Mouse (Mus musculus) forebrain, embryonic 11.5 days (tissue): ENCODE measurements around the gene Gjd3. TPM values are rescaled to one million over a fixed set of nuclear protein-coding genes. Genes with fewer than 3 reads are reported as not detected.
A peak's percentile ranks its signal among the peaks of the same experiment; 100 is the strongest.

Source experiments
- ATAC-seq: fragments of 200-750 bp; cut with Nextera tagmentation; replicated peaks from 2 replicates; pipeline ENCODE4 v1.8.0; 2017; ENCODE audit warnings: moderate TSS enrichment; ENCODE audit not compliant: low FRiP score
- DNase-seq: peaks from one replicate; pipeline ENCODE4 v3.0.0-alpha.2; 2017; ENCODE audit warnings: low spot score
- H3K27ac ChIP-seq: fragments of 300-500 bp; sonication (generic); 2 replicates; pipeline ENCODE4 v1.5.1; 2014; ENCODE audit warnings: low read depth, low read length
- H3K27me3 ChIP-seq: fragments of 300-500 bp; sonication (generic); 2 replicates; pipeline ENCODE4 v1.6.1; 2014; ENCODE audit warnings: mild to moderate bottlenecking, low read length, mixed read lengths; ENCODE audit not compliant: control insufficient read depth, insufficient read depth
- H3K36me3 ChIP-seq: fragments of 300-500 bp; sonication (generic); 2 replicates; pipeline ENCODE4 v1.6.1; 2014; ENCODE audit warnings: mild to moderate bottlenecking, low read length, moderate library complexity, mixed read lengths; ENCODE audit not compliant: control insufficient read depth, insufficient read depth
- H3K4me1 ChIP-seq: fragments of 300-500 bp; sonication (generic); replicated peaks from 2 replicates; pipeline ENCODE4 v1.6.1; 2014; ENCODE audit warnings: low read length, mixed read lengths; ENCODE audit not compliant: control insufficient read depth, insufficient read depth
- H3K4me2 ChIP-seq: fragments of 300-500 bp; sonication (generic); 2 replicates; pipeline ENCODE4 v1.6.1; 2014; ENCODE audit warnings: low read depth, mild to moderate bottlenecking, low read length, moderate library complexity, mixed read lengths; ENCODE audit not compliant: severe bottlenecking
- H3K4me3 ChIP-seq: fragments of 300-500 bp; sonication (generic); 2 replicates; pipeline ENCODE4 v1.5.1; 2014; ENCODE audit warnings: low read depth, low read length
- H3K9ac ChIP-seq: fragments of 300-500 bp; sonication (generic); 2 replicates; pipeline ENCODE4 v1.6.1; 2014; ENCODE audit warnings: low read length
- H3K9me3 ChIP-seq: fragments of 300-500 bp; sonication (generic); 2 replicates; pipeline ENCODE4 v1.6.1; 2016; ENCODE audit warnings: low read length, mixed read lengths; ENCODE audit not compliant: control insufficient read depth
- WGBS: fragments of 180-500 bp; shearing (Covaris S2); extraction: QIAGEN DNeasy Blood & Tissue Kit; methylation state at CpG from one replicate; pipeline ENCODE4 v1.1.7; 2014; 5-methylcytosine and 5-hydroxymethylcytosine counted together
- polyA plus RNA-seq: library from polyadenylated mRNA; unstranded; fragments of >200 nt; fragmentation: Nextera tagmentation; extraction: Ambion mirVana; gene quantifications from 2 replicates; pipeline ENCODE4 v1.2.1, GENCODE M21; 2014

Gjd3 gene
- polyA plus RNA-seq, 1 experiment from 2014 or later = 0.23 TPM

DNA sequence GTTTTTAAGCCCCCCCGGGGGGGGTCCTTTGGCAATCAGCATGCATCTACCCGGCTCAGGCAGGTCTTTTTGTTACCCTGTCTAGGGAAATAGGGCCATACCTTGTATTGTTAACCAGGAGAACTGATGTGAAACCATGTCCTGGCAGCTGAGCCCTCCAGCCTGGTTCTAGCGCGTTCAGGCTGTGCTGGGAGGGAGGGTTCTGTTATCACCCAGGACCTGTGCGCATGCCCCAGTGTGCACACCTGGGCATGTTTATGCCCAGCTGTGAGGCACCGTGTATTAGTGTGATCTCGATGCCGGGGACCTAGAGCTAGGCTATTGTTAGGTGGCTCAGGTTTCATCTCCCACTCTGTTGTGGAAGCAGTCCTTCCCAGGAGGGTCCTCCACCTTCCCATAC, 21.1 kb downstream of the Gjd3 start:
- no peak overlapping the region for H3K9ac ChIP-seq
- H3K4me1 ChIP-seq = peaks cover 68% of the 10 kb centered on the region
- H3K9me3 ChIP-seq = no peaks in the 10 kb centered on the region
- peak overlapping the region; percentile 100 for H3K4me2 ChIP-seq
- H3K27me3 ChIP-seq = peaks cover 19% of the 10 kb centered on the region
- DNase-seq = peak; percentile 53
- H3K27ac ChIP-seq = no peak overlapping the region
- H3K4me3 ChIP-seq = peak overlapping the region; percentile 61
- no peak for ATAC-seq
- 11% methylated on average over 8 of the region's 8 CpGs for WGBS
- H3K36me3 ChIP-seq = no peaks in the 10 kb centered on the region

DNA sequence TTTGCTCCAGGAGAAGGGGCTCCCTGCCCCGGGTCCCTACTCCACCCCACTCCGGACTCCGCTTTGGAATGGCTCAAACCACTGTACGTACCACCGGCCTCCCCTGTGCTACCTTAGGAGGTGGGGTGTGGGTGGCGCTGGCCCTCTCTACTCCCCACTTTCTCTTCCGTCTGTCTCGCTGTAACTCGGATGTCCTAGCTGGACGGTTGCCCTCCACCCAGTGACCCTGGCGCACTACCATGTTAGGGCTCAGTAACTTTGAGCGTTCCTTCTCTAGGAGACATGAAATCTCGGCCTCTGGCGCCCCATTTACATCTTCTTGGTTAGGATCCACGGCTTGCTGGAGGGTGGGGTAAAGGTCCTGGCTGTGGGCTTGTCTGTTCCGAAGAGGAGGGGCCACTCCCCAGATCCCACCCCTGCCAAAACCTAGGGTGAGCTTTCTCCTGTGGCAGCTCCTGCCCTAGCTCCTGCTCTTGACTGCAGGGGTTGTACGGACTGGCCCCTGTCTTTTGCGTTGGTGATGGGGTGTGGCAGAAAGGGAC, 21.7 kb downstream of the Gjd3 start:
- Histone ChIP-seq H3K4me1 (peaks cover 61% of the 10 kb centered on the region), H3K4me3 (peak overlapping the region; percentile 61), H3K4me2 (peak overlapping the region; percentile 100), H3K27ac (no peak overlapping the region), H3K36me3 (no peaks in the 10 kb centered on the region), H3K27me3 (peaks cover 19% of the 10 kb centered on the region), H3K9me3 (no peaks in the 10 kb centered on the region), H3K9ac (peak overlapping the region; percentile 70)
- 2% methylated on average over 18 of the region's 18 CpGs for WGBS
- DNase-seq (peak; percentile 53), ATAC-seq (no peak)

DNA sequence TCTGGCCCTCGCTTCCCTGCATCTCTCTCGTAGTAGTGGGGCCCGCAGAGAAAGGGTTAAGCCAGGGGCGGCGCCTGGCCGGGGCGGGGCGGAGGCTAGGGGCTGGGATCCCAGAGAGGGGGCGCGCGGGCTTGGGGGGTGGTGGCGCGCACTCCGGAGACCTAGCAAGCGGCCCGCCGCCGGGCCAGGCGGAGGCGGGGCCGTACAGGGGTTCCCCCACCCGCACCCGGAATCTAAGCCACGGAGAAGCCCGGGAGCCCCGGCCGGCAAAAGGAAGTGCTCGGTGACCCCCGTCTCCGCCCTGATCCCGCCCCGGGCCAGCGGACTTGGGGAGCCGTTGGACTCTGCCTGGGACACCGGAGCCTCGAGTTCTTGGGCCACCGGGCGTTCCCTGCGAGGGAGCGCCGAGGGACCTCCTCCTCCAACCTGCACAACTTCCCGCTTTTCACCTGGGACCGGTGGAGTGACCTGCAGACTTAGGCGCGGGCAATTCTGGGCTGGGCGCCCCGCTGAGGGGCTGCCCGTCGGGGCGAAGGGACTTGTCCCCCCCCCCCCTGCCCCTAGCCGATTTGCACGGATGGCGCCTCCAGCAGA, 22.4 kb downstream of the Gjd3 start:
- ATAC-seq = peak; percentile 55
- H3K4me1 ChIP-seq = peaks cover 59% of the 10 kb centered on the region
- H3K4me2 ChIP-seq = peak overlapping the region; percentile 100
- peak overlapping the region; percentile 70 for H3K9ac ChIP-seq
- WGBS = under 1% methylated on average over 53 of the region's 53 CpGs
- H3K36me3 ChIP-seq = no peaks in the 10 kb centered on the region
- H3K27ac ChIP-seq = no peak overlapping the region
- H3K27me3 ChIP-seq = peaks cover 19% of the 10 kb centered on the region
- no peaks in the 10 kb centered on the region for H3K9me3 ChIP-seq
- H3K4me3 ChIP-seq = peak overlapping the region; percentile 61
- peak; percentile 86 for DNase-seq

DNA sequence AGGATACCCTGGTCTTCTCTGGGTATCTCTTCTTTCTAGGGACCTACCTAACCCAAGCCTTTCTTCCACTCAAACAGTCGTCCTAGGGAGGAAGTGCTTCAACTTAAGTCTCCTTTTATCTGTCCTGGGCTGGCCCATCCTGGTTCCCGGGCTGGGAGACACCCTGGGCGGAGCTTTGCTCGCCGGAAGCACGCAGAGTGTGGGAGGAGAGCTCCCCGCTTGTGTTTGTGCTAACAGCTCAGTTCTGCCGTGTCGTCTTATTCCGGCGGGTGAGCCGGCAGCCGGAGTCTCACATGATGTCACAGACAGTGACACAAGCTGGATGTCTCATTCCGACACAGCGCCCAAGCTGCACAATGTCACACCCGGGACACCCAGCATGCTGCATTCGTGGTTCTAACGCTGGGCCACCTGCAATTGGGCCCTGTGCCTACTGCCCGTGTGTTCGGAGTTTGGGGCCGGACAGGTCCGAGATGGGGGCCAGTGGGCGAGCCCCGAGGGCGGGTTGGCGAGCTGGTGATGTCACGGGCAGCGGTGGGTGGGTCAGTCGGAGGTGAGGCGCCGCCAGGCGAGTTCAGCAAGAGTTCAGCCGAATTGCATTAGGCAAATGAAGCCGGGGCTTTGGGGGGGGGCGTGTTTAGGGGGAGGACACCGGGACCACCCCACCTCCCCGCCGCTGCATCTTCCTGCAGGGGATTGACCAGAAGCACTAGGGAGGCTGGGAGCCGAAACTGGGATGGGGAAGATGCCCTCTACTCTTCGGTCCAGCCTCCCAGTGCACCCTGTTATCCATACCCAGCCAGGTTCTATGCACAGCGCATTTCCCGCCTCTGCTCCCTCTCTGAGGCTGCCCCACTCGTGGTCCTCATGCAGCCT, 23.1 kb downstream of the Gjd3 start:
- ATAC-seq = peak; percentile 28; the same call in 1 of the 2 replicates

DNA sequence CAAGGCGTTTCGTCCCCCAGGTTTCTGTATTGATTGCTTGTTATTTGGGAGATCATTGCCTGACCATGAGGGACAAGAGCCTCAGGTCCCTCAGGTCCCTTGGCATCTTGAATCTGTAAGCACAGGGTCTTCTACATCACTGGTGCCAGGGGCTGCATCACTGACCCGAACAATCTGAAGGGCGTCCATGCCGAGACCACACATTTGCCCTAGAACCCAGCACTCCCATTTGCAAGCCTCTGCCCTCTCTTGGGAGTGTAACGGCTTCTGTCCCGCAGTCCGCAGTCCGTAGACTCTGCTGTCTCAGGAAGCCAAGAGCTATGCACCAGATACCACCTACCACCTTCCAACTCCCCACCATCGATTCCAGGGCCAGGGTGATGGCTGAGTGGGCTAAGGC, 26.5 kb downstream of the Gjd3 start:
- Histone ChIP-seq H3K9ac (no peak overlapping the region), H3K27ac (no peak overlapping the region), H3K4me2 (no peak overlapping the region), H3K4me1 (peaks cover 34% of the 10 kb centered on the region), H3K36me3 (no peaks in the 10 kb centered on the region), H3K27me3 (peaks cover 5% of the 10 kb centered on the region), H3K4me3 (no peak overlapping the region), H3K9me3 (no peaks in the 10 kb centered on the region)
- ATAC-seq = no peak
- no peak for DNase-seq
- 80% methylated on average over 8 of the region's 10 CpGs for WGBS

More for the DNA sequence above, 23.1 kb downstream of the Gjd3 start:
- Histone ChIP-seq H3K4me1 (peaks cover 57% of the 10 kb centered on the region), H3K9me3 (no peaks in the 10 kb centered on the region), H3K4me2 (peak overlapping the region; percentile 100), H3K27ac (no peak overlapping the region), H3K4me3 (peak overlapping the region; percentile 61), H3K36me3 (no peaks in the 10 kb centered on the region), H3K9ac (peak overlapping the region; percentile 70), H3K27me3 (peaks cover 19% of the 10 kb centered on the region)
- peak; percentile 81 for DNase-seq
- WGBS = 0% methylated on average over 43 of the region's 43 CpGs

DNA sequence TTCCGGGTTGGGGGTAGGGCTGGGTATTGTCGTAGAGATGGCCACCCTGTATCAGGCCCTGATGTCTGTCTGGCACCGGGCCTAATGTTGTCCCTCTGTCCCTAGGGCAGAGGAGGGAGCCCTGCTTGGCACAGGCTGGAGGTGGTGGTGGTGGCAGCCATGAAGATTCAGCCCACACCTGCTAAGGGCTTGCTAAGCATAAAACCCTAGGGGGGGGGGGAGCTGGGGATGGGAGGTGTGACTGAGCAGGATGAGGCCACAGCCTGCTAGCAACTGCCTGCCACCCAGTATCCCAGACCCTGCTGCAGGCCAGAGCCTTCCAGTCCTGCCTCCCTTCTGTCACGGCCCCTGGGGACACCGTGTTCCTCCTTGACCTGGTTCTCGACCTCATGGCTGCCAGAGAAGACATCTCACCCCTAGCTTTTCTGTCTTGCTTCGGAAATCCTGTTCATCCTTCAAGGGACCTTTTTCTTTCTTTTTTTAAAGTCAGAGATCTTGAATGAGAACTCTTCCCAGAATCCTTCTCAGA, 27.0 kb downstream of the Gjd3 start:
- no peak overlapping the region for H3K4me3 ChIP-seq
- no peaks in the 10 kb centered on the region for H3K9me3 ChIP-seq
- H3K4me2 ChIP-seq = no peak overlapping the region
- H3K4me1 ChIP-seq = peaks cover 29% of the 10 kb centered on the region
- H3K36me3 ChIP-seq = no peaks in the 10 kb centered on the region
- peaks cover under 1% of the 10 kb centered on the region for H3K27me3 ChIP-seq
- H3K9ac ChIP-seq = no peak overlapping the region
- peak overlapping the region; percentile 70; the same call in 1 of the 2 replicates for H3K27ac ChIP-seq
- no peak for ATAC-seq
- no peak for DNase-seq
- 42% methylated on average over 7 of the region's 7 CpGs for WGBS

DNA sequence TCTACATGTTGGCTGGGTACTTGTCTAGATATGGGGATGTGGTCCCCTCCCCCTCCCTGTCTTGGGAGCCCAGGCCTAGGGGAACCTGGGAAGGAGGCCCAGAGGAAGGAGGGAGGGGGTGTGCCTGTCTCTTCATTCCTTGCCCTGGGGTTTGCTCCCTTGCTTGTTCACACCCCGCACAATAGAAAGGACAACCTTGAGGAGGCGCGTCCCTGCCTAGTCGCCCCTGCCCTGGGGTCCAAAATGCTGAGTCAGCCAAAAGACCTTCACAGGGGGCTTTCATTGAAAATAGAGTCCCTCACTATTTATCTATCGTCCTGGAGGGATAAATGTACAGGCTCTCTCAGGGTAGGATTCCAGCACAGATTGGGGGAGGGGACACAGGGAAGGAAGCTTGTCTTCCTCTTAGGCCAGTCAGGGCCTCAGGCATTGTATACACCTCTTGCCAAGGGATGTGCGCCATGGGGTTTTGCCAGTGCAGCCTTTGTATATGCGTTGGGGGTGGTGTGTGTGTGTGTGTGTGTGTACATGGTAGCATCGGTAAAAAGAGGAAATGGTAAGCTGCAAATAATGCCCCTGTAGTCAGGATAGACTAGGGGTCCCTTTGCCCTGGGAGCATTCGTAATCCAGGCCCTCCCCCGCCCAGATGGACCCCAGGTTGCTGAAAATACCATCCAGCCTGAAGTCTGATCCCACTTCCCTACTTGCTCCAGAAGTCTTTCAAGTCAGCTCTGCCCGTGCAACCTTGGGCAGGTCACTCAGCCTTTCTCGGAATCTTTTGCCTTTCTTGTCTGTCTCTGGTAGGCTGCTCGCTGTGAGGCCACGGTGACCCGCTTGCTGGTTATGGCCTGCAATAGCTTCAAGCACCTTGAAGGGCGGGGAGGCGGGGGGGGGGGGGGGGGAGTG, 27.8 kb downstream of the Gjd3 start:
- Histone ChIP-seq H3K36me3 (no peaks in the 10 kb centered on the region), H3K4me1 (peaks cover 29% of the 10 kb centered on the region), H3K9me3 (no peaks in the 10 kb centered on the region), H3K4me3 (no peak overlapping the region), H3K27me3 (no peaks in the 10 kb centered on the region), H3K4me2 (peak overlapping the region; percentile 38), H3K27ac (peak overlapping the region; percentile 70), H3K9ac (peak overlapping the region; percentile 17; the same call in 1 of the 2 replicates)
- DNase-seq (peak; percentile 68), ATAC-seq (peak; percentile 42)
- 11% methylated on average over 17 of the region's 17 CpGs for WGBS

DNA sequence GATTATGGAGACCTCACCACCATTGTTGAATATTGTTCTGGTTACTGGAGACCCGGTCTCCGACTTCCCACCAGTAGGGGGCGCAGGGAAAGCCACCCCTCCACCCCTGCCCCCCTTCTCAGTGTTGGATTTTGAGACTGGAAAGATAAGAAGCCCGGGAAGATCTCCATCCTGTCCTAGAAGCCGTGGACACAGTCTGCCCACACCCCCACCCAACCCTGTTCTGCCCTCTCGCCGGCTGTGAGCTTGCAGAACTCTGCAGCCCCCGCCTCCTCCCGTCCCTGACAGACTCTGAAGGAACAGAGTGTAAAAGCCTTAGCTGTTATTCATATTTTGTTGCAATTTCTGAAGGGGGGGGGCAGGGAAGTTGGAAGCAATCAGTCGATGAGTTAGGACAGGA, 28.4 kb downstream of the Gjd3 start:
- 5% methylated on average over 10 of the region's 10 CpGs for WGBS
- H3K9ac ChIP-seq = peak overlapping the region; percentile 17; the same call in 1 of the 2 replicates
- peak; percentile 75 for ATAC-seq

More for the DNA sequence above, 28.4 kb downstream of the Gjd3 start:
- Histone ChIP-seq H3K27me3 (no peaks in the 10 kb centered on the region), H3K9me3 (no peaks in the 10 kb centered on the region), H3K4me3 (no peak overlapping the region), H3K27ac (peak overlapping the region; percentile 70; the same call in 1 of the 2 replicates), H3K4me2 (peak overlapping the region; percentile 38), H3K36me3 (no peaks in the 10 kb centered on the region), H3K4me1 (peaks cover 26% of the 10 kb centered on the region)
- peak; percentile 91 for DNase-seq
